Mouse (Mus musculus) right cerebral cortex, postnatal 10 days (tissue): ENCODE data around the gene Plxnb2.

Experiments used
- DNase-seq, 2 experiments: peaks; one replicate each; pipeline ENCODE4 v3.0.0; 2021; ENCODE audit warnings: low spot score in 2 of 2

The Plxnb2 gene

GRCm38 (mm10) chr15:89180571-89181229 lies at the start of gene Plxnb2:
Plxnb2 (minus strand) TSS chr15:89180788.
- peak; percentile 87 to 91 for DNase-seq

- no peak for DNase-seq
Observed at GRCm38 (mm10) chr15:89215611-89216233, 35.1 kb upstream of the Plxnb2 start.

- DNase-seq, result no peak
Observed at GRCm38 (mm10) chr15:89214953-89215352, 34.4 kb upstream of the Plxnb2 start.

- no peak for DNase-seq
Observed at GRCm38 (mm10) chr15:89213517-89213916, 32.9 kb upstream of the Plxnb2 start.

- DNase-seq, result no peak
Observed at GRCm38 (mm10) chr15:89212495-89212894, 31.9 kb upstream of the Plxnb2 start.

- peak in 1 of 2 experiments; percentile 50 for DNase-seq
Observed at GRCm38 (mm10) chr15:89211716-89212461, 31.3 kb upstream of the Plxnb2 start.

- peak; percentile 87 to 89 for DNase-seq
Observed at GRCm38 (mm10) chr15:89210915-89211715, 30.5 kb upstream of the Plxnb2 start, which contains the start of gene Ppp6r2. Ppp6r2 (plus strand) TSS chr15:89211553.

- peak; percentile 85 to 91 for DNase-seq
Observed at GRCm38 (mm10) chr15:89209886-89210761, 29.5 kb upstream of the Plxnb2 start.

GRCm38 (mm10) chr15:89207457-89207856 lies 26.9 kb upstream of the Plxnb2 start:
- no peak for DNase-seq

- DNase-seq, result peak in 1 of 2 experiments; percentile 26
Observed at GRCm38 (mm10) chr15:89197056-89197455, 16.5 kb upstream of the Plxnb2 start.

- DNase-seq, result peak; percentile 97 to 98
Observed at GRCm38 (mm10) chr15:89196313-89196706, 15.7 kb upstream of the Plxnb2 start, which contains the start of gene Dennd6b. Dennd6b (minus strand) TSS chr15:89196496.

GRCm38 (mm10) chr15:89195690-89196312 lies 15.2 kb upstream of the Plxnb2 start:
- peak; percentile 94 to 96 for DNase-seq

GRCm38 (mm10) chr15:89195261-89195681 lies 14.7 kb upstream of the Plxnb2 start:
- peak in 1 of 2 experiments; percentile 59 for DNase-seq

- DNase-seq, result peak; percentile 22 to 32
Observed at GRCm38 (mm10) chr15:89184937-89185227, 4.3 kb upstream of the Plxnb2 start.

GRCm38 (mm10) chr15:89184141-89184936 lies 3.8 kb upstream of the Plxnb2 start:
- peak; percentile 21 to 35 for DNase-seq

- peak; percentile 33 to 40 for DNase-seq
Observed at GRCm38 (mm10) chr15:89182842-89183241, 2.3 kb upstream of the Plxnb2 start.

- peak; percentile 55 to 56 for DNase-seq
Observed at GRCm38 (mm10) chr15:89182328-89182741, 1.7 kb upstream of the Plxnb2 start.

- no peak for DNase-seq
Observed at GRCm38 (mm10) chr15:89181561-89182270, 1.1 kb upstream of the Plxnb2 start.

GRCm38 (mm10) chr15:89180081-89180541 lies 477 bp downstream of the Plxnb2 start:
- peak in 1 of 2 experiments; percentile 58 for DNase-seq
